ENCODE assay signal across 8 mouse cellular contexts in the genomic region with DNA sequence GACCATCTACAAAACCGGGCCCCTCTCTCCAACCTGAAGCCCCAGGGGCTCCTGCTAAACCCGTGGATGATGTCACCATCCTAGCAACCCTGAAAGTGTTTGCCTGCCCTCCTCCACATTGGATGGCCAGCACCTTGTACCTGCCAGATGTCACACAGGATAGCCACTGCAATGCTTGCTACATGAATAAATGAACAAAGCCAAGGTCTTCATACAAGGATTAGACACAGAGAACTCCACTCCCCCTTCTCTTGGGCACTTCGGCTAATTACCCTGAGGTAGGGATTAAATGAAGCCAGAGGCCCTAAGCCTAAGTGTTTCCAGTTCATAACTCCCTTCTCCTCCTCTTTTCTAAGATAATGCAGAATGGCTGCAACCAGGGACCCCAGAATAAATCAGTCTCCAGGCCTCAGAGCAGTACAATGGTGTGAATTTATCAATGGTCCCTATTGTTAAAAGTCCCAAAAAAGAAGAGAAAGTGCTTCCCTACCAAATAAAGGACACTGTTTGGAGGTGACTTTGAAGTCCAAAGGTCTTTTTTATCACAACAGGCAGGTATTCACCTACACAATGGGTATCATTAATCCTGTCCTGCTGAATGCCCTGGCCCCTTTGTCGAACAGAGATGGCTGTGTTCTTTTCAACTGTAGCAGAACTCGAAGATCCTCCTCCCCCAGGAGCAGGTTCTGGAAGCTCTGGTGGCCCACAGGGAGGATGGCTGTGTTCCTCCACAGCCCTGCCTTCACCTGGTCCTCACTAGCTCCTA. TPM values are rescaled to one million over a fixed set of nuclear protein-coding genes. Genes with fewer than 3 reads are reported as not detected.
DNase-seq lines count a peak whose midpoint lies in the region; ATAC-seq and TF ChIP-seq lines count a peak whose summit lies in the region.

No protein-coding gene starts in this region.

- H3K9me3 ChIP-seq in erythroblast, embryonic 14.5 days (ENCODE audit: control insufficient read depth, low read length), result peaks cover 2% of the 10 kb centered on the region; the same call in 1 of the 2 replicates
- H3K9me3 ChIP-seq in forebrain, postnatal 0 days (ENCODE audit: low read length), result no peaks in the 10 kb centered on the region

- peaks cover 51% of the 10 kb centered on the region for H3K4me1 ChIP-seq in erythroblast, embryonic 14.5 days (ENCODE audit: control insufficient read depth)
- no peaks in the 10 kb centered on the region for H3K4me1 ChIP-seq in forebrain, postnatal 0 days (ENCODE audit: insufficient read depth)

- TF ChIP-seq CTCF in forebrain, postnatal 0 days (IDR thresholded peaks at IDR 0.05; ENCODE audit: low read depth), result no peak

- peak overlapping the region; percentile 77 for H3K4me3 ChIP-seq in erythroblast, embryonic 14.5 days (replicated peaks)
- peak overlapping the region; percentile 68 for H3K4me3 ChIP-seq in forebrain, postnatal 0 days (ENCODE audit: low read depth, low read length)

- H3K9ac ChIP-seq in forebrain, postnatal 0 days, result no peak overlapping the region

- ATAC-seq in erythroblast, adult 5-6 weeks (replicated peaks; ENCODE audit: low FRiP score, poor library complexity, severe bottlenecking), result no peak
- ATAC-seq in forebrain, postnatal 0 days, result no peak
- no peak for ATAC-seq in erythroid progenitor cell, adult 5-6 weeks (replicated peaks; ENCODE audit: low FRiP score, poor library complexity, severe bottlenecking)

- WGBS in forebrain, postnatal 0 days, result 27% methylated on average over 5 of the region's 5 CpGs

- peaks cover 15% of the 10 kb centered on the region for H3K27me3 ChIP-seq in erythroblast, embryonic 14.5 days (ENCODE audit: control insufficient read depth)
- H3K27me3 ChIP-seq in forebrain, postnatal 0 days (ENCODE audit: insufficient read depth, low read length), result no peaks in the 10 kb centered on the region

- peak; percentile 70 for DNase-seq in ES-CJ7 (ENCODE audit: low read depth, low spot score)
- no peak for DNase-seq in forebrain, postnatal 0 days
- DNase-seq in mesoderm, embryonic 11.5 days (ENCODE audit: low read depth, low spot score), result peak; percentile 22
- DNase-seq in cerebellum, adult 11-12 months, result no peak
- DNase-seq in right cerebral cortex, adult 2 months (ENCODE audit: low spot score in 2 of 2), result no peak

- H3K36me3 ChIP-seq in erythroblast, embryonic 14.5 days (ENCODE audit: control insufficient read depth), result peaks cover 18% of the 10 kb centered on the region
- no peaks in the 10 kb centered on the region for H3K36me3 ChIP-seq in forebrain, postnatal 0 days (ENCODE audit: insufficient read depth)

- H3K4me2 ChIP-seq in forebrain, postnatal 0 days (ENCODE audit: low read depth), result peak overlapping the region; percentile 99

- H3K27ac ChIP-seq in forebrain, postnatal 0 days (ENCODE audit: low read depth, low read length), result no peak overlapping the region

RNA-seq across cellular contexts. Expression of gene Rcn1, which starts 1.5 kb away (rescaled TPM):
- polyA plus RNA-seq in erythroblast, embryonic 14.5 days (2012), result 0.12 and 0.17 TPM in 2 replicates
- total RNA-seq in erythroblast, adult 5-6 weeks (2015; ENCODE audit: low replicate concordance), result 3.6 and 7.9 TPM in 2 replicates
- 8.0 and 9.1 TPM in 2 replicates for total RNA-seq in erythroblast, adult 5-6 weeks (2017; ENCODE audit: low replicate concordance)
- 37.7 and 41.4 TPM in 2 replicates for total RNA-seq in forebrain, postnatal 0 days (2014; rRNA removed)
- 42.5 and 55.1 TPM in 2 replicates for polyA plus RNA-seq in forebrain, postnatal 0 days (2015; fragmentation: Nextera tagmentation; extraction: Ambion mirVana)
- 3.4 and 10.8 TPM in 2 replicates for total RNA-seq in erythroid progenitor cell, adult 5-6 weeks (2015; ENCODE audit: low replicate concordance)
- total RNA-seq in erythroid progenitor cell, adult 5-6 weeks (2017; ENCODE audit: low replicate concordance), result 6.0 and 8.2 TPM in 2 replicates

Comparison
In these comparisons a context has a peak if more than half of its experiments do, and no peak if none do; other contexts are left out.
1. DNase-seq: peak in ES-CJ7 (single experiment) and mesoderm, embryonic 11.5 days (single experiment); none in forebrain, postnatal 0 days (single experiment), cerebellum, adult 11-12 months (single experiment) and right cerebral cortex, adult 2 months (0 of 2).